Mouse (Mus musculus) liver, embryonic 14.5 days (tissue): ENCODE results near the gene Il1r1. TPM values are rescaled to one million over a fixed set of nuclear protein-coding genes. Genes with fewer than 3 reads are reported as not detected.

Experiments
- ATAC-seq: fragments of 200-750 bp; cut with Nextera tagmentation; 2 replicates; pipeline ENCODE4 v1.8.0; 2017; ENCODE audit warnings: moderate number of reproducible peaks, mild to moderate bottlenecking, moderate library complexity; ENCODE audit not compliant: insufficient read depth
- DNase-seq, 3 experiments: peaks; one replicate each; pipeline ENCODE4 v3.0.0-alpha.2; 2012 to 2013; ENCODE audit warnings: low read depth in 3 of 3, low spot score in 3 of 3
- H3K27ac ChIP-seq: fragments of 300-500 bp; sonication (generic); 2 replicates; pipeline ENCODE4 v1.5.1; 2014; ENCODE audit warnings: moderate library complexity, mild to moderate bottlenecking, control low read depth, inconsistent platforms
- H3K27me3 ChIP-seq: fragments of 300-500 bp; sonication (generic); 2 replicates; pipeline ENCODE4 v1.6.1; 2014; ENCODE audit warnings: mild to moderate bottlenecking, low read length, moderate library complexity; ENCODE audit not compliant: control insufficient read depth, insufficient read depth
- H3K36me3 ChIP-seq: fragments of 300-500 bp; sonication (generic); replicated peaks from 2 replicates; pipeline ENCODE4 v1.6.1; 2014; ENCODE audit warnings: low read depth; ENCODE audit not compliant: control insufficient read depth, insufficient read depth
- H3K4me1 ChIP-seq, 2 experiments: fragments of 200-500 bp in 1 of 2; fragments of 300-500 bp in 1 of 2; sonication (generic) in 1 of 2; replicated peaks; 2 replicates each; pipeline ENCODE4 v1.6.1; 2012 to 2014; ENCODE audit warnings: antibody characterized with exemption in 1 of 2, inconsistent platforms in 1 of 2, low read length in 1 of 2; ENCODE audit not compliant: control insufficient read depth in 2 of 2, insufficient read depth in 2 of 2
- H3K4me2 ChIP-seq: fragments of 300-500 bp; sonication (generic); 2 replicates; pipeline ENCODE4 v1.6.1; 2014; ENCODE audit warnings: low read depth, mild to moderate bottlenecking, control low read depth, moderate library complexity
- H3K4me3 ChIP-seq, 2 experiments: fragments of 200-500 bp in 1 of 2; fragments of 300-500 bp in 1 of 2; sonication (generic) in 1 of 2; 2 replicates each; pipeline ENCODE4 v1.5.1; 2012 to 2014; ENCODE audit warnings: low read depth in 2 of 2, low read length in 2 of 2, mild to moderate bottlenecking in 2 of 2, control low read depth in 1 of 2, inconsistent platforms in 1 of 2, moderate library complexity in 1 of 2; ENCODE audit not compliant: insufficient read depth in 1 of 2
- H3K9ac ChIP-seq: fragments of 300-500 bp; sonication (generic); replicated peaks from 2 replicates; pipeline ENCODE4 v1.6.1; 2014; ENCODE audit warnings: mild to moderate bottlenecking, control low read depth, moderate library complexity
- H3K9me3 ChIP-seq: fragments of 300-500 bp; sonication (generic); 2 replicates; pipeline ENCODE4 v1.6.1; 2016; ENCODE audit warnings: low read length, mixed read lengths; ENCODE audit not compliant: control insufficient read depth
- CTCF ChIP-seq: IDR thresholded peaks from 2 replicates; pipeline ENCODE4 v1.5.1; 2016; ENCODE audit warnings: antibody characterized with exemption, low read depth, control low read depth
- EP300 ChIP-seq: IDR thresholded peaks from 2 replicates; pipeline ENCODE4 v1.6.1; 2016; ENCODE audit warnings: antibody characterized with exemption, low read depth
- WGBS: fragments of 180-500 bp; shearing (Covaris S2); extraction: QIAGEN DNeasy Blood & Tissue Kit; methylation state at CpG from one replicate; pipeline ENCODE4 v1.1.7; 2014; ENCODE audit not compliant: insufficient replicate concordance; 5-methylcytosine and 5-hydroxymethylcytosine counted together
- polyA plus RNA-seq, 2 experiments: library from polyadenylated mRNA; depleted of rRNA in 1 of 2; stranded (reverse) in 1 of 2; unstranded in 1 of 2; fragments of >200 nt; fragmentation: Nextera tagmentation in 1 of 2; extraction: Ambion mirVana in 1 of 2; gene quantifications; 2 replicates each; pipeline versions ENCODE4 v1.2.1 to v1.2.3; 2012 to 2014

Il1r1 gene
- polyA plus RNA-seq, 2 experiments = 2.9 to 9.9 TPM

DNA sequence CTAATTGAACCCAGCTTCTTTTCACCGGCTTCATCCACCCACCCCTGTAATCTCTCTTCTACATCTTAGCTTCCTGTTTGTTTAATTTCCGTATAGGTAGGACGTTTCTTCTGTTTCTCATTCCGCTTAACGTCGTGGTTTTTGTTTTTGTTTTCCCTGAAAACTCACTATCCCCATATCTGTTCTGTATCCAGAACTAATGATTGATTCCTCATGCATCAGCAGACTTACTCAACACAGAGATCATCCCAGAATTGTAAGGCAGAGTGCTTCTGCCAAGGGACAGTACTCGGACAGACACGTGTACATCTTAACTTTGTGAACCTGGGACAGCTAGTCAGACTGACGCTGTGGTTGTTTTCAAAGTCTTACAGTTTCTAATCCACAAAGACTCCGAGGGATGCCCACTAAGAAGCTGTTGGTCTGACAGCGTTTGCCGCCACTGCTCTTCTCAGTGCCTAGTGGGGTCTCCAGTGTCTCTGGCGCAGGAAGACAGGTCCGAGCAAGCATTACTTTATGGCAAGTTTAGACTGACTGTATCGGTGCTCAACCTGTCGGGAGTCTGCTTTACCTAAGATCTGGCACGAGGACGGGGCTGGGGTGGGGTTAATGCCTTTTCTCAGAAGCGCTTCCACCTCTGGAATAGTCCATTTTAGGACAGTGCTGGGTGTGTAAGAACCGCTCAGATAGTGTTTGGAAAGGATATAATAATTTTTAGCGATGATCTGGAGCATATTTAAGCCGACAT is 100.2 kb downstream of the Il1r1 start:
- DNase-seq (no peak), ATAC-seq (peak; percentile 62)
- Histone ChIP-seq H3K4me3 (peak overlapping the region; percentile 52 to 55), H3K9ac (peak overlapping the region; percentile 50), H3K27ac (no peak overlapping the region), H3K36me3 (no peaks in the 10 kb centered on the region), H3K9me3 (no peaks in the 10 kb centered on the region), H3K4me2 (peak overlapping the region; percentile 78), H3K4me1 (peaks cover 4 to 35% of the 10 kb centered on the region in 2 experiments; a peak in 3 of 4 replicates), H3K27me3 (peaks cover 7% of the 10 kb centered on the region)
- 2% methylated on average over 22 of the region's 22 CpGs for WGBS
- TF ChIP-seq CTCF (no peak), EP300 (no peak)

DNA sequence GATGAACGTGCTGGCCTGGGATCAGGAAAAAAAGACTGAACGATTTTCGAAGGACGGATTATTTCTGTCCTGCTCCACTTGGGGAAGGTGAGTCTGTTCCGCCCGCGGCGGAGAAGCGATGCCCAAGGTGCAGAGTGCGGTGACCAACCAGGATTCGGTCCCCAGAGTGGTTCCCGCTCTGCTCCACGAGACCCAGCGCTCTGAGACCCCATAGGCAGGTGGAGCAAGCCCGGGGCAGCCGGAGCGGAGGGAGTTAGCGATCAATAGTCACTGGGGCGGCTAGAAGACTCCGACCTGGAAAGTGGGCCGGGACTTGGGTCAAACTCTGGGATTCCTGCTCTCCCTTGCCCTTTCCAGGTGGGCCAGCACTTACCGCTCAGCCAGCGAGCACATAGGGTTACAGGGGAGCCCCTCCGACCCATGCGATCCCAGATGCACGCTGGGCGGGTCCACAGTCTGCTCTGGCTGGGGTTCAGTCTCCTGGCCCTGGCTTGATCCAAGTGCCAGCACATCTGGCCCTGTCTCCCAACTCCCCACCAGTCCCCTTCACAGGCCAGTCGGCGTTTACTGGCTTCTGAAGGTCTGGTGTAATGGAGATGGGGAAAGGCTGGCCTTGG is 100.9 kb downstream of the Il1r1 start:
- 12% methylated on average over 29 of the region's 29 CpGs for WGBS
- H3K36me3 ChIP-seq = no peaks in the 10 kb centered on the region
- TF ChIP-seq EP300 = no peak
- TF ChIP-seq CTCF = no peak
- peak overlapping the region; percentile 50 for H3K9ac ChIP-seq
- peak overlapping the region; percentile 78 for H3K4me2 ChIP-seq
- no peak overlapping the region for H3K27ac ChIP-seq
- H3K4me3 ChIP-seq = peak overlapping the region; percentile 52 to 55
- H3K27me3 ChIP-seq = peaks cover 7% of the 10 kb centered on the region
- H3K4me1 ChIP-seq = peaks cover 4 to 35% of the 10 kb centered on the region in 2 experiments; a peak in 3 of 4 replicates
- no peaks in the 10 kb centered on the region for H3K9me3 ChIP-seq
- ATAC-seq = 0 out of 2 replicates have a peak, but pooled peaks have one; percentile 16
- DNase-seq = no peak

DNA sequence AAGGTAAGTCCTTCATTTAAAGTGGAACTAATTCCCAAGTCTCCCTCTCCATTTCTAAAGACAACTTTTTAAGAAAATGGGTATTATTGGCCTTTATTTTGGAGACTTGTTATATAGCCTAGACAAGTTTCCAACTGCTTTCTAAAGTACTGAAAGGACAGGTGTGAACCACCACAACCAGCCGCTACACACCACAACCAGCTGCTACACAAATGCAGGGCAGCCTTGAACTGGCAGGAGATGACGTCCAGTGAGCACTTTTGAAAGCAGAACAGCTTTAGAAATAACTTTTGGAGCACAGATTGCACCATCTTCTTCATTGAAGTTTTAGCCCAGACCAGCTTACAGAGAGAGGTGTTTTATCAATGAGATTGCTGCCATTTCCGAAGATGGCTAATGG is 102.7 kb downstream of the Il1r1 start:
- Histone ChIP-seq H3K4me2 (no peak overlapping the region), H3K9ac (no peak overlapping the region), H3K27ac (no peak overlapping the region), H3K36me3 (no peaks in the 10 kb centered on the region), H3K9me3 (no peaks in the 10 kb centered on the region), H3K4me1 (peaks cover 4 to 27% of the 10 kb centered on the region in 2 experiments; a peak in 3 of 4 replicates), H3K4me3 (no peak overlapping the region), H3K27me3 (peaks cover 7% of the 10 kb centered on the region)
- WGBS = 67% methylated on average over 3 of the region's 3 CpGs
- DNase-seq (no peak), ATAC-seq (no peak)
- TF ChIP-seq EP300 (no peak), CTCF (no peak)

DNA sequence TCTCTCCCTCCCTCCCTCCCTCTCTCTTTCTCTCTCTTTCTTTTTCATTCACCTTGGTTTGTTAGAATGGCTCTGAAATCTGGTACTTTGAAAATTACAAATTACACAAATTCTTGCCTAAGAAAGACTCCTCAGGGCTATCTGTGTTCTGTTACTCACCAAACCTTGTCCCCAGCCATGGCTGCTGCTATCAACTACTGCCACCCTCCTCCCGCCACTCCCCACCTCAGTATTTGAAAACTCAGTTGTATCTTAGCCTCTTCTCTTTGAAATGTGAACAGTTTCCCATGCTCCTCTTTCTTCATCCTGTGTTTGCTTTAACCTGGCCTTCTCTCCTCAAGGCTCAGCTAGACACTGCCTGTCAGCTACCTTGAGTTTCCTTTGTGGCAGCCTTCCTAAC is 104.6 kb downstream of the Il1r1 start:
- Histone ChIP-seq H3K4me2 (no peak overlapping the region), H3K4me3 (no peak overlapping the region), H3K9ac (no peak overlapping the region), H3K4me1 (peaks cover 0 to 10% of the 10 kb centered on the region in 2 experiments; a peak in 2 of 4 replicates), H3K27ac (no peak overlapping the region), H3K9me3 (no peaks in the 10 kb centered on the region), H3K27me3 (peaks cover 7% of the 10 kb centered on the region), H3K36me3 (no peaks in the 10 kb centered on the region)
- DNase-seq (no peak), ATAC-seq (no peak)
- no peak for TF ChIP-seq EP300
- TF ChIP-seq CTCF = no peak
- 16% methylated on average over 1 of the region's 1 CpGs for WGBS

DNA sequence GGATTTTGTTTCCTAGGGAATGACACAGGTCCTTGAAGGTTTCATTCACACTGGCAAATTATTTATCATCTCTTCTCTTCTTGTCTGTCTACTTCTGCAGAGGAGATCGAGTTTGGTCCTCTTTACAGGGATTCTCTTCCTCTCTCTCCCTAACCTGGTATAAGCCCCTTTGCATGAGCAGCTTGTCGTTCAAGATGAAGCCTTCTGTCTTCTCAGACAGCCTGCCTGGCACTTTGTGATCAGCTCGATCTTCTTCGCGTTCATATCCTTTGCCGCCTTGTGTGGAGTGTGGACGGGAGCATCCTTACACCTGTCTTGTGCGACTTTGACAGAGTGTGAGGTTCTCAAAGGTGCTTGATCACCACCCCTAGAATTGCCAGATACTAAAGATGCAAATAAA is 105.3 kb downstream of the Il1r1 start:
- H3K9me3 ChIP-seq = no peaks in the 10 kb centered on the region
- TF ChIP-seq EP300 (no peak), CTCF (no peak)
- H3K27me3 ChIP-seq = peaks cover 7% of the 10 kb centered on the region
- WGBS = 65% methylated on average over 8 of the region's 8 CpGs
- no peak overlapping the region for H3K4me2 ChIP-seq
- H3K4me3 ChIP-seq = no peak overlapping the region
- H3K9ac ChIP-seq = no peak overlapping the region
- 0 out of 4 replicates have a peak, but pooled peaks cover 0 to 3% of the 10 kb centered on the region in 2 experiments for H3K4me1 ChIP-seq
- DNase-seq (no peak), ATAC-seq (no peak)
- no peak overlapping the region for H3K27ac ChIP-seq
- H3K36me3 ChIP-seq = no peaks in the 10 kb centered on the region
